Mouse (Mus musculus): Measurements from ENCODE around the gene Add2.

- TF ChIP-seq POLR2A (IDR thresholded peaks at IDR 0.05; ENCODE audit: low read depth, low read length) (no peak), CTCF (conservative IDR thresholded peaks at IDR 0.05; ENCODE audit: insufficient read depth, insufficient read length, low read depth, low read length) (peak; percentile 99)
Measured at GRCm38 (mm10) chr6:86004271-86005148, 24.0 kb upstream of the Add2 start.
